Mouse (Mus musculus) spleen, adult 2 months (tissue): ENCODE results near the gene Zbtb17.

ENCODE experiments used
- CTCF ChIP-seq: fragments of 200-500 bp; IDR thresholded peaks from 2 replicates; pipeline ENCODE4 v1.5.1; 2011; ENCODE audit warnings: mild to moderate bottlenecking, inconsistent platforms; ENCODE audit not compliant: insufficient read depth, insufficient read length, insufficient replicate concordance; ENCODE audit errors: extremely low read depth
- POLR2A ChIP-seq: fragments of 200-500 bp; IDR thresholded peaks from 2 replicates; pipeline ENCODE4 v1.6.1; 2011; ENCODE audit warnings: low read depth, low read length, inconsistent platforms

GRCm38 (mm10) chr4:141471491-141471890 lies 27.0 kb downstream of the Zbtb17 start:
- TF ChIP-seq CTCF = no peak
- TF ChIP-seq POLR2A = no peak
